Mouse (Mus musculus) intestine, embryonic 16.5 days (tissue): ENCODE data around the gene Baiap3. TPM values are rescaled to one million over a fixed set of nuclear protein-coding genes. Genes with fewer than 3 reads are reported as not detected.
"Not testable (repeated sequence)": the region's sequence is repeated elsewhere in the genome, so short reads cannot be mapped to it uniquely, and the experiment has no call there.

ENCODE experiments used
- ATAC-seq: fragments of 200-750 bp; cut with Nextera tagmentation; 2 replicates; pipeline ENCODE4 v1.8.0; 2017; ENCODE audit warnings: moderate TSS enrichment, moderate library complexity
- H3K27ac ChIP-seq: fragments of 300-500 bp; sonication (generic); 2 replicates; pipeline ENCODE4 v1.5.1; 2014; ENCODE audit warnings: mild to moderate bottlenecking, low read length
- H3K27me3 ChIP-seq: fragments of 300-500 bp; sonication (generic); replicated peaks from 2 replicates; pipeline ENCODE4 v1.6.1; 2014; ENCODE audit warnings: low read length, control low read depth, mixed read lengths; ENCODE audit not compliant: control insufficient read depth, insufficient read depth
- H3K36me3 ChIP-seq: fragments of 300-500 bp; sonication (generic); 2 replicates; pipeline ENCODE4 v1.6.1; 2014; ENCODE audit warnings: low read length, control low read depth; ENCODE audit not compliant: control insufficient read depth, insufficient read depth
- H3K4me1 ChIP-seq: fragments of 300-500 bp; sonication (generic); 2 replicates; pipeline ENCODE4 v1.6.1; 2014; ENCODE audit warnings: low read length, control low read depth, mixed read lengths; ENCODE audit not compliant: control insufficient read depth, insufficient read depth
- H3K4me2 ChIP-seq: fragments of 300-500 bp; sonication (generic); 2 replicates; pipeline ENCODE4 v1.6.1; 2014; ENCODE audit warnings: low read depth, low read length, control low read depth
- H3K4me3 ChIP-seq: fragments of 300-500 bp; sonication (generic); 2 replicates; pipeline ENCODE4 v1.5.1; 2014; ENCODE audit warnings: mild to moderate bottlenecking, low read length
- H3K9ac ChIP-seq: fragments of 300-500 bp; sonication (generic); 2 replicates; pipeline ENCODE4 v1.6.1; 2014; ENCODE audit warnings: low read depth, low read length
- H3K9me3 ChIP-seq: fragments of 300-500 bp; sonication (generic); 2 replicates; pipeline ENCODE4 v1.6.1; 2016; ENCODE audit warnings: low read length, control low read depth; ENCODE audit not compliant: control insufficient read depth
- WGBS: fragments of 180-500 bp; shearing (Covaris S2); extraction: QIAGEN DNeasy Blood & Tissue Kit; methylation state at CpG from one replicate; pipeline ENCODE4 v1.1.7; 2014; 5-methylcytosine and 5-hydroxymethylcytosine counted together
- polyA plus RNA-seq: library from polyadenylated mRNA; unstranded; fragments of >200 nt; fragmentation: Nextera tagmentation; extraction: Ambion mirVana; gene quantifications from 2 replicates; pipeline ENCODE4 v1.2.1, GENCODE M21; 2015

Baiap3 gene
- polyA plus RNA-seq, 1 experiment from 2014 or later, result 4.0 TPM

GRCm38 (mm10) chr17:25231621-25232020 lies 24.5 kb downstream of the Baiap3 start:
- not testable (repeated sequence) for H3K9me3 ChIP-seq, H3K27me3 ChIP-seq, H3K9ac ChIP-seq, H3K4me1 ChIP-seq, H3K4me2 ChIP-seq, H3K4me3 ChIP-seq, H3K27ac ChIP-seq
- WGBS, result 92% methylated on average over 6 of the region's 11 CpGs
- H3K36me3 ChIP-seq, result 0 out of 2 replicates have a peak, but pooled peaks cover 11% of the 10 kb centered on the region
- ATAC-seq, result peak; percentile 56

GRCm38 (mm10) chr17:25230700-25231099 lies 25.5 kb downstream of the Baiap3 start:
- Histone ChIP-seq H3K4me3 (no peak overlapping the region), H3K9me3 (no peaks in the 10 kb centered on the region), H3K4me1 (no peaks in the 10 kb centered on the region), H3K4me2 (no peak overlapping the region), H3K36me3 (0 out of 2 replicates have a peak, but pooled peaks cover 11% of the 10 kb centered on the region), H3K9ac (no peak overlapping the region), H3K27me3 (no peaks in the 10 kb centered on the region), H3K27ac (no peak overlapping the region)
- WGBS, result 92% methylated on average over 3 of the region's 3 CpGs
- ATAC-seq, result no peak

GRCm38 (mm10) chr17:25230014-25230655 lies 26.0 kb downstream of the Baiap3 start:
- WGBS, result 71% methylated on average over 14 of the region's 17 CpGs
- H3K27me3 ChIP-seq, H3K9me3 ChIP-seq, H3K27ac ChIP-seq, H3K4me2 ChIP-seq, H3K4me3 ChIP-seq, ATAC-seq, H3K4me1 ChIP-seq, H3K9ac ChIP-seq: not testable (repeated sequence)
- H3K36me3 ChIP-seq, result 0 out of 2 replicates have a peak, but pooled peaks cover 11% of the 10 kb centered on the region

- Histone ChIP-seq H3K27me3 (no peaks in the 10 kb centered on the region), H3K4me3 (no peak overlapping the region), H3K4me2 (no peak overlapping the region), H3K9me3 (no peaks in the 10 kb centered on the region), H3K9ac (no peak overlapping the region), H3K27ac (no peak overlapping the region), H3K36me3 (0 out of 2 replicates have a peak, but pooled peaks cover 7% of the 10 kb centered on the region), H3K4me1 (no peaks in the 10 kb centered on the region; the same call in 1 of the 2 replicates)
- ATAC-seq, result no peak
- 84% methylated on average over 5 of the region's 5 CpGs for WGBS
Measured at GRCm38 (mm10) chr17:25227991-25228390, 28.2 kb downstream of the Baiap3 start.

- Histone ChIP-seq H3K9me3 (no peaks in the 10 kb centered on the region), H3K27ac (no peak overlapping the region), H3K4me3 (no peak overlapping the region), H3K4me1 (peaks cover 11% of the 10 kb centered on the region), H3K36me3 (0 out of 2 replicates have a peak, but pooled peaks cover 4% of the 10 kb centered on the region), H3K4me2 (no peak overlapping the region), H3K27me3 (no peaks in the 10 kb centered on the region), H3K9ac (no peak overlapping the region)
- 91% methylated on average over 4 of the region's 4 CpGs for WGBS
- no peak for ATAC-seq
Measured at GRCm38 (mm10) chr17:25225659-25226058, 30.5 kb downstream of the Baiap3 start.

GRCm38 (mm10) chr17:25224586-25225222 lies 31.5 kb downstream of the Baiap3 start:
- 85% methylated on average over 7 of the region's 7 CpGs for WGBS
- Histone ChIP-seq H3K9ac (no peak overlapping the region), H3K4me1 (peaks cover 11% of the 10 kb centered on the region), H3K4me2 (no peak overlapping the region), H3K27me3 (no peaks in the 10 kb centered on the region), H3K9me3 (no peaks in the 10 kb centered on the region), H3K36me3 (no peaks in the 10 kb centered on the region), H3K27ac (no peak overlapping the region), H3K4me3 (no peak overlapping the region)
- ATAC-seq, result no peak

- Histone ChIP-seq H3K9ac (peak overlapping the region; percentile 35; the same call in 1 of the 2 replicates), H3K36me3 (no peaks in the 10 kb centered on the region), H3K27me3 (no peaks in the 10 kb centered on the region), H3K4me3 (peak overlapping the region; percentile 34), H3K9me3 (no peaks in the 10 kb centered on the region), H3K4me2 (peak overlapping the region; percentile 55), H3K4me1 (peaks cover 11% of the 10 kb centered on the region), H3K27ac (no peak overlapping the region)
- 54% methylated on average over 6 of the region's 6 CpGs for WGBS
- peak; percentile 26; the same call in 1 of the 2 replicates for ATAC-seq
Measured at GRCm38 (mm10) chr17:25222951-25223601, 33.1 kb downstream of the Baiap3 start.

GRCm38 (mm10) chr17:25222504-25222940 lies 33.6 kb downstream of the Baiap3 start:
- H3K4me3 ChIP-seq, result peak overlapping the region; percentile 34
- WGBS, result 18% methylated on average over 15 of the region's 28 CpGs
- not testable (repeated sequence) for H3K27ac ChIP-seq

GRCm38 (mm10) chr17:25221821-25222503 lies 34.2 kb downstream of the Baiap3 start:
- H3K4me3 ChIP-seq, result peak overlapping the region; percentile 47
- H3K4me2 ChIP-seq, result peak overlapping the region; percentile 75
- H3K27me3 ChIP-seq, result no peaks in the 10 kb centered on the region
- ATAC-seq, result peak; percentile 90
- H3K9me3 ChIP-seq, result no peaks in the 10 kb centered on the region
- 2% methylated on average over 24 of the region's 30 CpGs for WGBS
- H3K4me1 ChIP-seq, result peaks cover 11% of the 10 kb centered on the region
- H3K36me3 ChIP-seq, result no peaks in the 10 kb centered on the region
- H3K9ac ChIP-seq, result peak overlapping the region; percentile 60
- no peak overlapping the region for H3K27ac ChIP-seq

More at GRCm38 (mm10) chr17:25222504-25222940, 33.6 kb downstream of the Baiap3 start:
- not testable (repeated sequence) for H3K36me3 ChIP-seq, H3K27me3 ChIP-seq, H3K9me3 ChIP-seq
- peak; percentile 92 for ATAC-seq
- peak overlapping the region; percentile 34; the same call in 1 of the 2 replicates for H3K9ac ChIP-seq
- peak overlapping the region; percentile 55 for H3K4me2 ChIP-seq
- H3K4me1 ChIP-seq, result peaks cover 11% of the 10 kb centered on the region
